Mouse (Mus musculus) 416B (cell line): ENCODE measurements around the gene B430305J03Rik.

Experiments used
- DNase-seq: peaks from one replicate; pipeline ENCODE4 v3.0.0; 2011; ENCODE audit warnings: low read depth

Gene B430305J03Rik

GRCm38 (mm10) chr3:61348036-61348614 lies 17.6 kb downstream of the B430305J03Rik start:
- no peak for DNase-seq

- peak; percentile 46 for DNase-seq
Measured at GRCm38 (mm10) chr3:61345636-61346035, 20.1 kb downstream of the B430305J03Rik start.

- DNase-seq, result peak; percentile 36
Measured at GRCm38 (mm10) chr3:61344031-61344430, 21.7 kb downstream of the B430305J03Rik start.

GRCm38 (mm10) chr3:61340321-61340720 lies 25.4 kb downstream of the B430305J03Rik start:
- no peak for DNase-seq

- DNase-seq, result no peak
Measured at GRCm38 (mm10) chr3:61337230-61337629, 28.5 kb downstream of the B430305J03Rik start.

GRCm38 (mm10) chr3:61336205-61336604 lies 29.5 kb downstream of the B430305J03Rik start:
- no peak for DNase-seq

GRCm38 (mm10) chr3:61321632-61322031 lies 44.1 kb downstream of the B430305J03Rik start:
- DNase-seq, result peak; percentile 15

GRCm38 (mm10) chr3:61320031-61320430 lies 45.7 kb downstream of the B430305J03Rik start:
- no peak for DNase-seq

GRCm38 (mm10) chr3:61315002-61315401 lies 50.7 kb downstream of the B430305J03Rik start:
- no peak for DNase-seq
